Mouse (Mus musculus) central nervous system, embryonic 18 days (tissue): ENCODE measurements around the gene Igfbpl1. TPM values are rescaled to one million over a fixed set of nuclear protein-coding genes. Genes with fewer than 3 reads are reported as not detected.

ENCODE experiments used
- polyA plus RNA-seq: library from polyadenylated mRNA; depleted of rRNA; stranded (reverse); fragments of >200 nt; gene quantifications from 2 replicates; pipeline ENCODE4 v1.2.3, GENCODE M21; 2012; rRNA removed

Gene Igfbpl1
- polyA plus RNA-seq = 204 and 236 TPM in 2 replicates

DNA sequence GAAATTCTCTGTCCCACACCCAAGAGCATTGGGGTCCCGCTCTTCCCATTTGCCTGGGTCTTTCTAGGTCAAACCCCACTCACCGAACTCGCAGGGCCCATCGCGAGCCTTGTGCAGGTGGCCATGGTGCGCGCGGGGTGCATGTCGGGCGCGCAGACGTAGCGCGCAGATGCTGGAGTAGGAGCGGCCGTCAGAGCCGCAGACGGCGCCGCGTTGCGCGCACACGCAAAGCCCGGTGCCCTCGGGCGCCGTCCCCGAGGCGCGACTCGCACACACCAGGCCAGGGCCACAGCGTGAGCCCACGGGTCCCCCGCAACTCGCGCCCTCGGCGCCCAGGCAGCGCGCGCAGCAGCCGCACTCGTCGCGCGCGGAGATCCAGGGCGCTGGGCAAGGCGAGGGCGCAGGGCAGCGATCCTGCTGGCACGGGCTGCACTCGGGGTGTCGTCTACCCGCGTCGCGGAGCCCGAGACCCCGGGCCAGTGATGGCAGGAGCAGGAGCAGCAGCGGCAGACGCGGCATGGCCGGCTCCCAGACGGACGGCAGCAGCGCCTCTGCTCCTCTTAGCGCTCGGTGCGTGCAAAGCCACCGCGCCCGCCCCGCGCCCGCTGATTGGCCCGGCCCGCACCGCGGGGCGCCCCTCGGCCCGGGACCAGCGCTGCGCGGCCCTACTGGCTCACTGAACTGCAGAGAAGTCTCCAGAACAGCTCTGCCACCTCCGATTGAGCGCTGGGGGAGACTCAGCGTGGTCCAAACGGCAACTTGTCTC lies at the start of gene Igfbpl1:
Igfbpl1 (minus strand) TSS at position 649 of the 766 bp plus-strand sequence.

DNA sequence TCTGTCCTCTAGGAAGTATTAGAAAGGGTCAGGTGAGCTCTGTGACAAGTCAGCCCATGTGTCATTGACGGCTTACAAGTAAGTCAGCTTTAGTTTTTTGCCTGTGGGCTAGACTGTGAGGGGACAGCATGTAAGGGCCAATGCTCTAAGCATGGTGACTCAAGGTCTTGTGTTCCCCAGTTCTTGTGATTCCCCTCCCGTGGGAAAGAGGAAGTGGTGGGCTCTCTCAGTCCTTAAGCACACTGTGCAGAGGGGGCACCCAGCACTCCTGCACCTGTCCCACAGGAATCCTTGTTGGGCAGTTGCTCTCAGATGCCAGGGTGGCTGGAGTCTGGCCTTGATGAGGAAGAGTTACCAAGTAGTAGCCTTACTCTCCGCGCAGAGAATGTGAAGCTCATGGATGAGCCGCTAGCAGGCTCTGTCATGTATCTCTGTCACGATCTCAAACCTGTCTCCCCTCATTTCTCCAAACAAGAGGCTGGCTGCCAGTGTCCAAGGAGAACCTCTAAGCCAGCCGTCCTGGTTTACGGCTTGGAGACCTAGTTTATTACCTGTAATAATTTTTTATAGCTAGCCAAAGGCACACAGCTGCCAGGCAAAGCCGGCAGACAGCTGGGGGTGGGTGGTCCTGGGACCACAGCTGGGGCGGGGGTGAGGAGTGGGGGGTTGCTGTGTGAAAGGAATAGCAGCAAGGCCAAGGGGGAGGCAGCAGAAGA lies 21.5 kb upstream of the Igfbpl1 start, which contains the start of gene Stra6l:
Stra6l (plus strand) TSS at position 556 of the 716 bp plus-strand sequence.

DNA sequence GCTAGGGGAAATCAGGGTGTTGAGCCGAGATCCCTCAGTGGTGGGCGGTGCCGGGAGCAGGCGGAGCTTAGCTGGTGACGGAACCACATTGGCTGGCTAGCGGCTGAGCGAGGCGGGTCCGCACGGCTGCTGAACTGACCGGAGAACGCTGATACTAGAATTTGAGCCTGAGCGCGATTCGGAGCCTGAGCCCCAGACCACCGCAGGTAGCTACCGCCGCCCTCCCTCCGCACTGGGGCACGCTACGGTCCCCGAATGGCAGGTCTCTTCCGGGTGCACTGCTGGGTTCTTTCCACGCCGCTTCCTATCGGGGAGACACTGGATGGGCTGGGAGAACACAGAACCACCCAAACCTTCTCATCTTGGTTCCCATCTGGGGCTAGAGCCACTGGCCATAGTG lies 27.8 kb downstream of the Igfbpl1 start, which contains the start of gene Aldh1b1:
Aldh1b1 (plus strand) TSS at position 59 of the 400 bp plus-strand sequence.

Other genes with a start within 250 kb of the Igfbpl1 start
- 22.0 and 24.5 TPM in 2 replicates for gene Aldh1b1, start 27.9 kb downstream of the Igfbpl1 start, polyA plus RNA-seq
- gene Stra6l, start 21.7 kb upstream of the Igfbpl1 start, polyA plus RNA-seq = 1.9 and 2.6 TPM in 2 replicates
- 0.30 and 0.37 TPM in 2 replicates for gene Ccdc180, start 63.4 kb upstream of the Igfbpl1 start, polyA plus RNA-seq
- gene Tdrd7, start 138.4 kb upstream of the Igfbpl1 start, polyA plus RNA-seq = 26.8 and 30.2 TPM in 2 replicates
- 1.3 and 2.9 TPM in 2 replicates for gene Tmod1, start 212.0 kb upstream of the Igfbpl1 start, polyA plus RNA-seq